Mouse (Mus musculus) frontal cortex, postnatal 14 days (tissue): ENCODE results near the gene Fhad1.
A peak's percentile ranks its signal among the peaks of the same experiment; 100 is the strongest.
"Not testable (repeated sequence)": the region's sequence is repeated elsewhere in the genome, so short reads cannot be mapped to it uniquely, and the experiment has no call there.

ENCODE experiments used
- DNase-seq, 2 experiments: peaks; one replicate each; pipeline ENCODE4 v3.0.0; 2022; ENCODE audit warnings: low spot score in 2 of 2

The Fhad1 gene

DNA sequence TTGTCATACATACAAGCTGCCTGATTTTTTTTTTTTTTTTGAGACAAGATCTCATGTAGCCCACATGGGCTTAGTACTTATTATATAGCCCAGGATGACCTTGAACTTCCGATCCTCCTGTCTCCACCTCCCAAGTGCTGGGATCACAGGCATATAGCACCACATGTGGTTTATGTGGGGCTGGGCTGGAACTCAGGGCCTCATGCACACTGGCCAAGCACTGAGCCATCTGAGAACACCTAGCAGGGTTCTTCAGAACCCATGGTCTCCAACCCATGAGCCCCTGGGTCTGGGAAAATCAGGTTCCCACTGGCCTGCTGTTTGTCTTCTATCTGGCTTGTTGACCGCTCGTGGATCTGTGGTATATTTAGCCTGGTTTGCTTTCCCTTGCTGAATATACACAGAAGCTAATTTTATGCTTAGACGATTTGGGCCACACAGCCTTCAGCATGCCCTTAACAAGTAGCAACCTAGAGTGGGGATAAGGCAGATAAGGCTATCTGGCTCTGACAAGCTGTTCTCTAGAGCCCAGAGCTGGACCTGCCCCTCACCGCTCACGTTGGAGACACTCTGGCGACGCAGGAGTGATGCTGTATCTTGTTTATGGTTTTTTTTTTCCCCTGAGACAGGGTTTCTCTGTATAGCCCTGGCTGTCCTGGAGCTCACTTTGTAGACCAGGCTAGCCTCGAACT is 24.9 kb upstream of the Fhad1 start:
- DNase-seq, result no peak

DNA sequence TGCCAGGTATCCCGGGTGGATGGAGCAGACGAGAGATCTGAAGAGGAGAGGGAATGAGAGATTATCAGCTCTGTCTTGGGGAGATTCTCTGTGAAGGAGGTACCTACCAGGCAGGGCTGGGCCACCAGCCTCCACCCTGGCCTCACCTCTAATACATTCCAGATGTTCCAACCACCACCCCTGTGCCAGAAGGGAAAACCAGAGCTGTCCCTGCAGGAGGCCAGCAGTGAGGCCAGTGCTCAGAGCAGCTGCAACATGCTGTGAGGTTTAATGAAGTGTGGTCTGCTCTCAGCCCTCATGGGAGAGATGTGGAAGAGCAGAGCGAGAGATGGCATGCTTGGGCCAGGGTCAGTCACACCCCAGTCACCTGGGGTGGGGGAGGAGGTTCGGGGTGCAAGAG is 23.0 kb upstream of the Fhad1 start:
- DNase-seq, result no peak

DNA sequence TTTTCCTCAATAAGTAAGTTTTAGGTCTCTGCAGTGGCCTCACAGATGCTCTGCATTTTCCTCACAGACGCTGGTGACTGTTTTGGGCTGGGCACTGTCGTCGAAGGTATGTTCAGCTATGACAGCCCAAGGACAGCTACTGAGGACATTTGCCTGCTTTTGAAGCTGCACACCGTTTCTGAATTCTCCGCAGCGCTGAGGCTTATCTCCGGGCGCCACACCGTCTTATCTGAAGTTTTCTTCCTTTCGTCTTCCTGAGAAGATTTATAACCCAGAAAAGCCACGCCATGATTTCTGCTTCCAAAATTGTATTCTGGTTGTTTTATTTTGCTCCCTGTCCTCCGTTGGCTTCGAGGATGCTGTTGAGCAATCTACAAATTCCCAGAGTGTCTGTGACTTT is 13.7 kb upstream of the Fhad1 start:
- no peak for DNase-seq

DNA sequence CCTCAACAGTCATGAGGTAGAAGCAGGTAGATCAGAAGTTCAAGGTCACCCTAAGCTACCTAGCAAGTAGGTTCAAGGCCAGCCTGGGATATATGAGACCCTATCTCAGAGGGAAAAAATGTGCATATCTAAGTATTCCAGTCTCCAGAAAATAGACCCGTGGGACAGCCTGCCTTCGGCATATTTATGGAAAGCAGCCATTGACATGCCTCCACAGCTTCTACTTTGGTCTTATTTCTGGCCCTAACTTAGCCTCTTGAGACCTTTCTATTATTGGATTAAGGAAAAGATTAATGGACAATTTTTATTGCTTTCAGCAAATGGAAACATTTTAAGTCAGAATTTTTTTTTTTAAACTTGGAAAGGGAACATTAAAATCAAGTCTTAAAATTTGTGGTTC is 12.1 kb upstream of the Fhad1 start:
- no peak for DNase-seq

DNA sequence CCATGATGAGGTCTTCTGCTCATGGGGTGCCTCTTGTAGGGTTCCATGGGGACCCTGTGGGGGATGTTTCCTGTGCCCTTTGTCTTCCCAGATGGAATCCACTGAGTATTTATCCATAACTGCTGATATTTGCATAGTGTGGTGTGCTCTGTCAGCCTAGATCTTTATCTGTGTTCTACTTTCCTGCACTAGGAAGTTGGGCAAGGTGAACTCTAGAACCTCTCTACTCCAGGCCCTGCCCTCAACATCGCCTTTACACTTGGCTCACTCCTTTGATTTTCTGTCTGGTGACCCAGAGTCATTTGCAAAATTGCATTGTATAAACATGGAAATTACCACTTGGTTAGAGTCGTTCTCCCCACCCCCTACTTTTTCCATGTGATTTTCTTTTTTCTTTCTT is 9.7 kb upstream of the Fhad1 start:
- no peak for DNase-seq

DNA sequence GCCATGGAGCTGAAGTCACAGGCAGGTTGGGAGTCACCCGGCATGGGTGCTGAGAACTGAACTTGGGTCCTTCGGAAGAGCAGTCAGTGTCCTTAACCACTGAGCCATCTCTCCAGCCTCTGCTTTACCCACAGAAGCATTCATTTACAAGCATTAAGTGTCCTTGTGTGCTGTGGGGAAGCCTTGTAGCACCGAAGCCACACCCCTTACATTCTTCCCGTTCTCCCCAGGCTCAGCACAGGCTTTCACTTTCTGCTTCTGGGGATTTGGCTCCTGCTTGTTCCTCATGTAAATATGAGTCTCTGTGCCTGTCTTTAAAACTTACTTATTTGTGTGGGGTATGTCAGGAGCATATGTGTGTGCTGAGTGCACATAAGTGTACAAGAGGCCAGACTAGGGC is 8.3 kb upstream of the Fhad1 start:
- no peak for DNase-seq

DNA sequence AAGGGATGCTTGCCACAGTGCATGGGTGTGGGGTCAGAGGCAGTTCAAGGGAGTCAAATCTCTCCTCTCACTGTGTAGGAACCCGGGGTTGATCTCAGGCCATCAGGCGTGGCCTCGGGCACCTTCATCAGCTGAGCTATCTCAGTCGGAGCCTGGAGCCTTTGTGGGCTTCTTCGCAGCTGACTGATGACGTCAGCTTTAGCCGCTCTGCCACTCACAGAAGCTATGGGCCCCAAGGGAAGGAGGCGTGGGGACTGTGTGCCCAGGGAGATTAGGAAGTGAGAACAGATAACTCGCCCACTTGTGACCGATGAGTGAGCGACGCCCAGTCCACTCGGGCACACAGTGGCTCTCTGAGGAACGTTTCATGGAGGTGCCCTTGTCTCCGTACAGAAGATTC is 2.8 kb upstream of the Fhad1 start:
- no peak for DNase-seq

DNA sequence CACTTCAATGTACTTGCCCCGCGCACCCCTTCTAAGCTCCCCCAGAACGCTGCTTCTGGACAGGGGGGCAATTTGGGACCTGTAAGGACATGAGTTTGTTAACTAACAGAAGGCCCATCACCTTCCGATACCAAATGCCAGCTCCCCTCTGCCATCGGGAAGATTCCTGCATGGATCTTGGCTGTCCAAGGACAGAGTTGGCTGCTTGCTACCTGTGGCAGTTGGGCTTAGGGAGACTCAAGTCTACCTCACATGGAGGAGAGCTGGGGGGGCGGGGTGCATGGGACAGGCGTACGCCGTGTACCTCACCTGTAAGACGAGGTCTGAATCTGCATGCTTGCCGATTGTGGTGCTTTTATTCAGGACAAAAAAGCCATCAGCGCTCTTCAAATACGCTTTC is 3.6 kb downstream of the Fhad1 start:
- no peak for DNase-seq

DNA sequence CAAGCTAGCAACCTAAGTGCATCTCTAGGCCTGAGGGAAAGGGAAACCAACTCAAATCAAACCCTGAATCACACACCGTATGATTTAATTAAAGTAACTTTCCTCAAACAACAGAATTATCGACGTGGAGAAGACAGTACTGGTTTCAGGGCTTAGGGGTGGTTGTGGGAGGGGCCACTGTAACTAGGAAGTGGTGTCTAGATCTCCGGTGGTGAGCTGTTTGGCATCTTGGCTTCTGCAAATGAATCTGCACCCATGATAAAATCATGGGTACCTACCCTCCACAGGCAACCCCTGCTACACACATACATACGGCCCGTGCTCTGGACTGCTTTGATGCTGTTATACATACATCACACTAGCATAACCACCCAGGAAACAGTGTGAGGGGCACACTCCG is 4.4 kb downstream of the Fhad1 start:
- DNase-seq, result no peak

DNA sequence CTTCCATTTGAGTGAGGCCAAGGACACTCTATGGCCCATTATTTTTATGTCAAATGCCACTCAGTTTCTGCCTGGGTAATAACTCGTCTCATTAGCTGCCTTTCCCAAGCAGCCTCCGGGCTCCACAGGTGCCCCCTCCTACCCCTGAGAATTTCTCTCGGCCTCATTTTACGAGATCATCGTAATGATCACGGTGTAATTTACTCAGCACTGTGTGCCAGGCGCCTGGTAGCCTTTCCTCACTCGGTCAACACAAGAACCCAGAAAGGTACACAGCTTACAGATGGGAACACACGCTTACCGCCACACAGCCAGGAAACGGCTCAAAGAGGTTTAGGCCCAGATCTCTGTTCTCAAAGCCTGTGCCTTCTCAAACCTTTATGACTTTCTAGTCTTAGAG is 6.7 kb downstream of the Fhad1 start:
- DNase-seq, result no peak

DNA sequence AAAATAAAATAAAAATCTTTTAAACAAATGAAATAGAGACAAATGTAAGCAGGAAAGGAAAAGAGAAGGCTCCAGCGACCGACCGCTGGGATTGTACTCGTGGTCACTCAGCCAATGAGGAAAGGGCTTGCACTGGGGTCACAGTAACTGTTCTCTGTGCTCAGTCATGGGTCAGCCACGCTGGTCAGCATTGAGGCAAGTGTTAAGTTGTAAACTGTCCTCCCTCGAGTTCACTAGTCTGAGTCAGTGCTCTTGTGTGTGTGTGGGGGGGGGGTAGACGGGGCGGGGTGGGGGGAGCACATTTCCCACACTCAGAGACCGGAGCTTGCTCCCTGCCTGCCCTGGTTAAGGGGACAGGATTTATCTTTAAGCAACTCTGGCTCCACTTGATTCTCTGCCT is 14.3 kb downstream of the Fhad1 start:
- DNase-seq, result no peak

DNA sequence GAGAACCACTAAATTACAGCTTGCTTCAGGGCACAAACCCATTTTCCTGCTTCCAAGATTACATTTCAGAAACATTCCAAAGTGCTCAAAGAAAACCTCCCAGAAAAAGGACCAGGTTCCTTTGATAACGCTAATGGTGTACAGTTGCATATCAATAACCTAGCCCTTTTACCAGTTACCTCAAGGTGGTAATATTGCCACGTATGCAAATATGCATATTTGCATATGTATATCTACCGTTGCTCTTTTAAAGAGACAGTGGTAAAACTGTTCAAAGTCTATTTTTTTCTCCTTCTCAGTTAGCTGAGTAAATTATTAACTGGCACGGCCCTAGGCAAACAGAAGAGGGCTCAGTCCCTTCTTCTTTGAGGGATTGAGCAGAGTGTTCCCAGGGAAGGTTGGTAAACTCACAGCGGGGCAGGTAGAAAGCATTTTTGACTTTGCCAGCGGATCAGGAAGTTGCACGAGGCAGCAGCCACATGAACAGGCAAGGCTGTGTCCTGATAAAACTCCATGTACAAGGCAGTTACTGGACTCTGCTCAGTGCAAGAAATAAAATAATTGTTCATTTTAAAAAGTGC is 15.3 kb downstream of the Fhad1 start:
- DNase-seq, result no peak

DNA sequence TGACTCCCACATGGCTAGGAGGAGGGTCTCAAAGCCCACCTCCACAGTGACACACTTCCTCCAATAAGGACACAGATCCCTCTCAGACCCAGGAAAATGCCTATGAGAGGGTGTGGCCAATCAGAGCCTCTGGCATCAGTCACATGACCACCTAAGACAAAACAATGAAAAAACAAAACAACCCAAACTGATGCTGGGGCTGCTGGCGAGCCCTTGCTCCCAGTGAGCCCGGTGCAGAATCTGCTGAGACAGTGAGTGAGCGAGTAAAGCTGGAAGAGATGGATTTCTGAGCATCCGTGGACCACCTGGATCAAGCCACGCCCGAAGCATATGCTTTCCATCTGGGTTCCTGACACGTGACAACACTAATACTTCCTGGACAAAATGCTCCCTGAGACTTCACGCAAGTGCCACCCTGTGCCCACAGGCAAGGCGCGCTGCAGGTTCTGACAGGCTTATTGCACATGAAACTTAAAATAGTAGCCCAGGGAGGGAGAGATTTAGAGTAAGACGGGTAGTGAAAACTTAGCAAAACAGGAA is 16.5 kb downstream of the Fhad1 start:
- DNase-seq, result no peak

DNA sequence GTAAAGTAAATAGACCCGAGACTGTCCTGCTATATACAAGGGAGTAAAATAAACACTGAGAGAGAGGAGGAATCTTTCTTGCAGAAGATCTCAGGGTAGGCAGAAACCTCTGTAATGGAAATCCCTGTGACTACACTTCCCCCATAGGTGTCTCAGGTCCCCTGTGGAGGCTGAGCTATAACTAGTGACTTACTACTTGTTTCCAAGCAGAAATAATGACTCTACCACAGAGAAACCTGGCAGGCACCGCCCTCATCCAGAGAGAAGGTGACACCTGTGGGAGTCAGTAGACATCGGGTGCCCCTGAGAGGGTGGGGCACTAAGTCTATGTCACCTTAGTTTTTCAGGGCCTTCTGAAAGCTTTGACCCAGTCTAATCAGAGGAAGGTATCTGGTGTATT is 18.0 kb downstream of the Fhad1 start:
- no peak for DNase-seq

DNA sequence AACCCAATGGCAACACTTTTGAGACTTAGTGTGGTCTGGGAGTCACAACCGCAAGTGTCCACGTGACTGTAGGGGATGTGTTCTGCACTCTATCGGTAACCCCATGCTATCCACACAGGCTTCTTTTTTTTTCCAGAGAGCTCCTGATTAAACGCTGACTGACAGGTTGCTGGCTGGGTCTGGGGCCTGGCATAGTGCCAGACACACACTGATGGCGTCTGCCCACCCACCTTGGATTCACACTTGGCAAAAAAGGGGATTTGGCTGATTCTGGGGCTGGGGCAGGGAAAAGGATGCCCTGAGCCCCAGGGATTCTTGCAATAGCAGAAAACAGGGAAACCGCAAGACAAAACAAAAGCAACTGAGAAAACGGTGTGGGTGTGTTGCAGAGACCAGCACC is 18.8 kb downstream of the Fhad1 start:
- no peak for DNase-seq

DNA sequence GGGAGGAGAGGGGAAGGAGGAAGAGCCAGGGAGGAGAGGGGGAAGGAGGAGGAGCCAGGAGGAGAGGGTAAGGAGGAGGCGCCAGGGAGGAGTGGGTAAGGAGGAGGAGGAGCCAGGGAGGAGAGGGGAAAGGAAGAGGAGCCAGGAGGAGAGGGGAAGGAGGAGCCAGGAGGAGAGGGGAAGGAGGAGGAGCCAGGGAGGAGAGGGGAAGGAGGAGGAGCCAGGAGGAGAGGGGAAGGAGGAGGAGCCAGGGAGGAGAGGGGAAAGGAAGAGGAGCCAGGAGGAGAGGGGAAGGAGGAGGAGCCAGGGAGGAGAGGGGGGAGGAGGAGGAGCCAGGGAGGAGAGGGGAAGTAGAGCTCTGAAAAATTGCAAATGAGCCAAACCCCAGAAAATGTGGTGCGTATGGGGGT is 20.8 kb downstream of the Fhad1 start:
- not testable (repeated sequence) for DNase-seq

DNA sequence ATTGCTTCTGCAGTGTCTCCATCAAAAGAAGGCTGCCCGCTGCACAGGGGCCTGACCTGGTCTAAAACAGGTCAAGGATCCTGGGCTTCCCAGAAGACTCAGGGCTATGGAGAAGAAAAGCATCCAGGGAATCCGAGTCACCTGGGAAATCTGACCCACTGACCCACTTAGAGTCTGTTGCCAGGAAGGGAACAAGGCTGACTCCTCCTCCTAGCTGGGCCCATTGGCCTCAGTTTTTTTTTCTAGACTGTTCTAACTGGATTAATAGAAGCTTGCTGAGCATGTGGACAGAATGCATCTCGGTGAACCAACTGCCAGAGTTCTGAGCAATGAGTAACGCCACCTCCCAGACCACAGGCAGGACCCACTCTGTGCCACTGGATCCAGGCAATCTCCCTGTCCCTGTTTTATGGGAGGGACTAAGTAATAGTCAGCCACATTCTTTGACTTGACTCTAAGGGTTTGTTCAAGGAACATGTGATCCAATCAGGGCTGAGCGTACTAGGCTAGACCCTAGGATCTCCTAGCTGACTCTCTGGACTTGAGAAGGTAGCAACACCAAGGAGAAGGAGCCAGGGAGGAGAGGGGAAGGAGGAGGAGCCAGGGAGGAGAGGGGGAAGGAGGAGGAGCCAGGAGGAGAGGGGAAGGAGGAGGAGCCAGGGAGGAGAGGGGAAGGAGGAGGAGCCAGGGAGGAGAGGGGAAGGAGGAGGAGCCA is 21.4 kb downstream of the Fhad1 start:
- no peak for DNase-seq

DNA sequence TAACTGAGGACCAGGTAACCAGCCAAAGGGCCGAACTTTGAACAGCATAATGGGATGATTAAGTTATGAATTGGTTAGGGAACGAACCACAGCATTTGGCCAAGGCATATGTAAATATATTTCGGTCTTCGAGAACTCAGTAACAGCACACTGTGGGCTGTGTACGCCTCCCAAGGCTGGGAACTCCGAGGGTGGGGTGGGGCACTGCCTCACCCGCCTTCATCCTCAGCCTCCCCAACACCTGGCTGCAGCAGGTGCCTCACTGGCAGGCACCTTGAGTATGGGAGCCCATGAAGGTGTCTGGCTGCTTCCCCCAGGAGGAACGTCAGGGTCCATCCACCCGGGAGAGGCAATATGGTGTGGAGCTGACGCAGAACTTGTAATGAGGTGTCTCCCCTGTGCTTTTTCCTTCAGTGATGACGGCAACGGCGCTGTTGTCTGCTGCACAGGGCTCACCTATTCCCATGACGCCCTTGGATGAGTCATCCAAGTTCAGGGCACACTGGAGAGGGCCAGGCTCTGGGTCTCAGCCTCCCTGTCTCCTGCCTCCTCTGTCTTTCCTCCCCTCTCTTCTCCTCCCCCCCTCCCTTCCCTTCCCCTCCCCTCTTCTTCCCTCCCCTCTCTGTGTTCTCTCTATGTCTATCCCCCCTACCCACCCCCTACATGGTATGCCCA is 22.2 kb downstream of the Fhad1 start:
- DNase-seq, result no peak

DNA sequence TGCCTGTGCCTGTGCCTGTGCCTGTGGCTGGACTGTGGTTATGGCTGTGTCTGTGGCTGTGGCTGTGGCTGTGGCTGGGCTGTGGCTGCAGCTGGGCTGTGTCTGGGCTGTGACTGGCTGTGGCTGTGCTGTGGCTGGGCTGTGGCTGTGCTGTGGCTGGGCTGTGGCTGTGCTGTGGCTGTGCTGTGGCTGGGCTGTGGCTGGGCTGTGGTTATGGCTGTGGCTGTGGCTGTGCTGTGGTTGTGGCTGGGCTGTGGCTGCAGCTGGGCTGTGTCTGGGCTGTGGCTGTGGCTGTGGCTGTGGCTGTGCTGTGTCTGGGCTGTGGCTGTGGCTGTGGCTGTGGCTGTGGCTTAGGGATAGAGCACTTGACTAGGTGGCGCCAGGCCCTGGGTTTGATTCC is 26.7 kb downstream of the Fhad1 start:
- no peak for DNase-seq

DNA sequence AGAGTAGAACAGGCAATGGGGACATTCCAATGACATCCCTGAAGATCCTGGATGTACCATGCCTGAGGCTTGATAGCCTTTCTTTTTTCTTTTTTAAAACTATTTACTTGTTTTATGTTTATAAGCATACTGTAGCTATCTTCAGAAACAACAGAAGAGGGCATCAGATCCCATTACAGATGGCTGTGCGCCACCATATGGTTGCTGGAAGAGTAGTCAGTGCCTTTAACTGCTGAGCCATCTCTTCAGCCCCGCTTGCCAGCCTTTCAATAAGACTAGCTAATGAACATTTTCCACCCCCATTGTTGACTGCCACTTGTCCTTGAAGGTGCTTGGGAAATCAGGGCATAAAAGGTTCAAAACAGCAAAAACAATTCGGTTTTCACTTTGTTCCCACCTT is 31.2 kb downstream of the Fhad1 start:
- DNase-seq, result peak in 1 of 2 experiments; percentile 29

DNA sequence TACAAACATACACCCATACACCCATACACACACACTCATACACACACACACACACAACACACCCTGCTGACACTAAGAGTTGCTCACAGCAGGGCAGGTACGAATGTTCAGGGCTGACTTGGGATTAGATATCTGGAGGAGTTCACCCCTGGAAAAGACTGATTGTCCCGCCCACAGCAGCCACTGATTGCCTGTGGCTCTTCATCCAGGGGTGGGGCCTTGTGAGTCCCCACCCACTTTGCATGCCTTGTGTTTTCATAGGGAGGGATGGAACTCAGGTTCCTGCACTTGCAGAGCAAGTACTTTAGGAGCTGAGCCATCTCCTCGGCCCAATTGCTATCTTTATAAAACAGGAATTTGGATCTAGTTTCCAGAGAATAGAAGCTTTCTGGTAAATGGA is 33.4 kb downstream of the Fhad1 start:
- no peak for DNase-seq

DNA sequence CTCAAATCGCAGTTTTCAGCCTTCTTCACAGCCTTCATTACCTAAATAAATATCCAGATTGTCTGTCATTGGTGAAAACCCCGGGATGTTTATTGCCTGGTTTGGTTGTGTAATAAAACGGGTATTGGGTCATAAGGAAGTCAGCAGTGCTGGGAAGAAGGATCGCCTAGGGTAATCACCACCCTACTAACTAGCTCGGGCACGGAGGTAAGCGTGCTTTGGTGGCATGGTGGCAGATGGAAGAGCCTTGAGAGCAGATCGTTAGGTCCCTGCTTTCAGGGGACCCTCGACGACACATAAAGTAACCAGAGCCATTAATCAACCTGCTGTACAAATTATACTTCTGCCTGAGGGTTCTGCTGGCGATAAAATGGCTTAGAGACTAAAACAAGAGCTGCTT is 36.3 kb downstream of the Fhad1 start:
- no peak for DNase-seq

DNA sequence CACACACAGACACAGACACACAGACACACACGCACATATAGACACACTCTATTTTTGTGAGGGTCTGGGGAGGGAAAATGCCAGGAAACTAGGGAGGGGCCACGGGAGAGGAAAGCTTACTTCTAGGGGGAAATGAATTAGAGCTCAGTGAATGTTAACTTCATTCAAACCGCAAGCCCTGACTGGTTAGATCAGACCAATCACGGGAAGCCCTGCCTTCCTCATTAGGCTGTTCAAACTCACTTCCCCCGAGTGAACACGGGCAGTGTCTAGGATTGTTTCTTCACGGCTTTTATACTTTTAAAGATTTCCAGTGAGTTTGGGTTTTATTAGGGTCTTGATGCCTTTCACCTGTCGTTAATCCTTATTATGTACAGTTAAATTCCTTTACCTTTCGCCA is 37.5 kb downstream of the Fhad1 start:
- DNase-seq, result no peak
